Mouse (Mus musculus) MEL (cell line): Measurements from ENCODE around the gene Ccdc114. TPM values are rescaled to one million over a fixed set of nuclear protein-coding genes. Genes with fewer than 3 reads are reported as not detected.
A peak's percentile ranks its signal among the peaks of the same experiment; 100 is the strongest.

Experiments used
- DNase-seq: peaks from one replicate; pipeline ENCODE4 v3.0.0; 2011; ENCODE audit warnings: low read depth, low spot score
- H3K27ac ChIP-seq: 2 replicates; pipeline ENCODE4 v1.5.1; 2012; ENCODE audit warnings: low read depth, mild to moderate bottlenecking, control low read depth, low read length, moderate library complexity; ENCODE audit not compliant: control insufficient read depth
- H3K27me3 ChIP-seq, 2 experiments: fragments of 150-350 bp in 1 of 2; sonication (generic) in 1 of 2; 2 replicates each; pipeline ENCODE4 v1.6.1; 2012; ENCODE audit warnings: low read length in 2 of 2, mild to moderate bottlenecking in 2 of 2, improper control_type of control experiment in 1 of 2, moderate library complexity in 1 of 2; ENCODE audit not compliant: insufficient read depth in 2 of 2, control insufficient read depth in 1 of 2
- H3K36me3 ChIP-seq, 2 experiments: 2 replicates each; pipeline ENCODE4 v1.6.1; 2012 to 2014; ENCODE audit warnings: low read length in 2 of 2, improper control_type of control experiment in 1 of 2, inconsistent platforms in 1 of 2, mild to moderate bottlenecking in 1 of 2; ENCODE audit not compliant: insufficient read depth in 2 of 2, control insufficient read depth in 1 of 2
- H3K4me1 ChIP-seq, 2 experiments: fragments of 150-350 bp in 1 of 2; sonication (generic) in 1 of 2; 2 replicates each; pipeline ENCODE4 v1.6.1; 2012; ENCODE audit warnings: low read length in 2 of 2, improper control_type of control experiment in 1 of 2, mild to moderate bottlenecking in 1 of 2; ENCODE audit not compliant: insufficient read depth in 2 of 2, control insufficient read depth in 1 of 2
- H3K4me3 ChIP-seq, 2 experiments: fragments of 150-350 bp in 1 of 2; sonication (generic) in 1 of 2; 2 replicates each; pipeline ENCODE4 v1.5.1; 2012; ENCODE audit warnings: low read depth in 2 of 2, low read length in 2 of 2, mild to moderate bottlenecking in 2 of 2, moderate library complexity in 2 of 2, control low read depth in 1 of 2, improper control_type of control experiment in 1 of 2; ENCODE audit not compliant: control insufficient read depth in 1 of 2, insufficient read depth in 1 of 2
- H3K79me2 ChIP-seq: 2 replicates; pipeline ENCODE4 v1.6.1; 2012; ENCODE audit warnings: mild to moderate bottlenecking, low read length, moderate library complexity; ENCODE audit not compliant: control insufficient read depth, poor library complexity, insufficient read depth
- H3K9ac ChIP-seq: 2 replicates; pipeline ENCODE4 v1.6.1; 2012; ENCODE audit warnings: low read depth, mild to moderate bottlenecking, control low read depth, low read length, moderate library complexity; ENCODE audit not compliant: control insufficient read depth, poor library complexity, severe bottlenecking
- H3K9me3 ChIP-seq: fragments of 150-350 bp; sonication (generic); replicated peaks from 2 replicates; pipeline ENCODE4 v1.6.1; 2012; ENCODE audit warnings: mild to moderate bottlenecking, low read length, improper control_type of control experiment, moderate library complexity; ENCODE audit not compliant: insufficient read depth
- BHLHE40 ChIP-seq: IDR thresholded peaks from 2 replicates; pipeline ENCODE4 v1.6.1; 2012; ENCODE audit warnings: low read depth, mild to moderate bottlenecking, inconsistent platforms, low read length, improper control_type of control experiment, borderline replicate concordance
- CHD1 ChIP-seq: IDR thresholded peaks from 2 replicates; pipeline ENCODE4 v1.6.1; 2012; ENCODE audit warnings: low read depth, mild to moderate bottlenecking, inconsistent platforms, low read length, improper control_type of control experiment
- CTCF ChIP-seq, 3 experiments: IDR thresholded peaks in 2 of 3; conservative IDR thresholded peaks in 1 of 3; 2 replicates each; pipeline ENCODE4 v1.5.1; 2011 to 2012; ENCODE audit warnings: low read length in 3 of 3, low read depth in 2 of 3, mild to moderate bottlenecking in 2 of 3, improper control_type of control experiment in 1 of 3, inconsistent platforms in 1 of 3, mixed read lengths in 1 of 3, moderate library complexity in 1 of 3; ENCODE audit not compliant: control insufficient read depth in 1 of 3, insufficient read depth in 1 of 3, poor library complexity in 1 of 3, severe bottlenecking in 1 of 3
- ELF1 ChIP-seq: IDR thresholded peaks from 2 replicates; pipeline ENCODE4 v1.6.1; 2014; ENCODE audit warnings: low read depth, mild to moderate bottlenecking, inconsistent platforms, low read length, improper control_type of control experiment, moderate library complexity
- EP300 ChIP-seq, 2 experiments: IDR thresholded peaks; 2 replicates each; pipeline ENCODE4 v1.6.1; 2011; ENCODE audit warnings: improper control_type of control experiment in 2 of 2, low read length in 2 of 2, low read depth in 1 of 2, mild to moderate bottlenecking in 1 of 2
- ETS1 ChIP-seq: IDR thresholded peaks from 2 replicates; pipeline ENCODE4 v1.6.1; 2012; ENCODE audit warnings: low read depth, mild to moderate bottlenecking, inconsistent platforms, low read length, improper control_type of control experiment, moderate library complexity
- HCFC1 ChIP-seq: IDR thresholded peaks from 2 replicates; pipeline ENCODE4 v1.6.1; 2012; ENCODE audit warnings: low read depth, mild to moderate bottlenecking, inconsistent platforms, low read length, improper control_type of control experiment, moderate library complexity
- KAT2A ChIP-seq: conservative IDR thresholded peaks from 2 replicates; pipeline ENCODE4 v1.6.1; 2012; ENCODE audit warnings: low read depth, low read length, improper control_type of control experiment, inconsistent platforms
- MAX ChIP-seq: IDR thresholded peaks from 2 replicates; pipeline ENCODE4 v1.6.1; 2011; ENCODE audit warnings: low read length, improper control_type of control experiment
- MYB ChIP-seq: IDR thresholded peaks from 2 replicates; pipeline ENCODE4 v1.6.1; 2011; ENCODE audit warnings: mild to moderate bottlenecking, low read depth, low read length, improper control_type of control experiment
- NELFE ChIP-seq: IDR thresholded peaks from 2 replicates; pipeline ENCODE4 v1.6.1; 2011; ENCODE audit warnings: low read depth, low read length, improper control_type of control experiment
- POLR2A ChIP-seq, 2 experiments: IDR thresholded peaks; 2 replicates each; pipeline ENCODE4 v1.6.1; 2011 to 2012; ENCODE audit warnings: low read length in 2 of 2, mild to moderate bottlenecking in 2 of 2, control low read depth in 1 of 2, improper control_type of control experiment in 1 of 2, low read depth in 1 of 2, moderate library complexity in 1 of 2; ENCODE audit not compliant: control insufficient read depth in 1 of 2, insufficient read depth in 1 of 2, poor library complexity in 1 of 2
- POLR2AphosphoS2 ChIP-seq: IDR thresholded peaks from 2 replicates; pipeline ENCODE4 v1.6.1; 2011; ENCODE audit warnings: low read length, improper control_type of control experiment
- POLR2AphosphoS5 ChIP-seq: IDR thresholded peaks from 2 replicates; pipeline ENCODE4 v1.6.1; 2012; ENCODE audit warnings: low read depth, borderline replicate concordance, mild to moderate bottlenecking, inconsistent platforms, low read length, moderate library complexity, mixed read lengths
- SIN3A ChIP-seq: IDR thresholded peaks from 2 replicates; pipeline ENCODE4 v1.6.1; 2012; ENCODE audit warnings: low read length, improper control_type of control experiment, inconsistent platforms
- SMC3 ChIP-seq: IDR thresholded peaks from 2 replicates; pipeline ENCODE4 v1.6.1; 2011; ENCODE audit warnings: low read depth, low read length, improper control_type of control experiment
- TAL1 ChIP-seq: IDR thresholded peaks from 2 replicates; pipeline ENCODE4 v1.6.1; 2012; ENCODE audit warnings: mild to moderate bottlenecking, inconsistent platforms, low read length, moderate library complexity, mixed read lengths
- TBP ChIP-seq: IDR thresholded peaks from 2 replicates; pipeline ENCODE4 v1.8.0; 2011; ENCODE audit warnings: low read depth, low read length, improper control_type of control experiment
- TCF12 ChIP-seq: IDR thresholded peaks from 2 replicates; pipeline ENCODE4 v1.6.1; 2014; ENCODE audit warnings: low read depth, mild to moderate bottlenecking, inconsistent platforms, low read length, improper control_type of control experiment, moderate library complexity
- USF2 ChIP-seq, 2 experiments: IDR thresholded peaks; 2 replicates each; pipeline ENCODE4 v1.6.1; 2011 to 2012; ENCODE audit warnings: improper control_type of control experiment in 2 of 2, low read length in 2 of 2, borderline replicate concordance in 1 of 2, inconsistent platforms in 1 of 2, low read depth in 1 of 2, mild to moderate bottlenecking in 1 of 2; ENCODE audit not compliant: insufficient read depth in 1 of 2
- ZKSCAN1 ChIP-seq: IDR thresholded peaks from 2 replicates; pipeline ENCODE4 v1.6.1; 2012; ENCODE audit warnings: low read depth, mild to moderate bottlenecking, inconsistent platforms, low read length, improper control_type of control experiment, moderate library complexity
- ZMIZ1 ChIP-seq: IDR thresholded peaks from 2 replicates; pipeline ENCODE4 v1.6.1; 2012; ENCODE audit warnings: low read depth, mild to moderate bottlenecking, inconsistent platforms, low read length, improper control_type of control experiment, moderate library complexity
- polyA plus RNA-seq, 2 experiments: library from polyadenylated mRNA; stranded (reverse) in 1 of 2; unstranded in 1 of 2; fragments of >175 nt in 1 of 2; fragments of >200 nt in 1 of 2; gene quantifications; 2 replicates each; pipeline versions ENCODE4 v1.2.1 to v1.2.4; 2012; ENCODE audit warnings: low replicate concordance in 2 of 2, low read depth in 1 of 2; ENCODE audit not compliant: insufficient read length in 2 of 2, insufficient read depth in 1 of 2, missing spikeins in 1 of 2
- total RNA-seq: library from RNA; depleted of rRNA; stranded (reverse); fragments of 300-350 nt; gene quantifications from 2 replicates; pipeline ENCODE4 v1.2.3, GENCODE M21; 2012

Gene Ccdc114
- total and polyA plus RNA-seq, 3 experiments = 0.15 to 0.24 TPM; not detected in 1

GRCm38 (mm10) chr7:45921242-45921621, 2.6 kb upstream of the Ccdc114 start, which contains the start of gene Emp3 (continued):
- TF ChIP-seq KAT2A (no peak), MYB (no peak), ZKSCAN1 (no peak), NELFE (peak; percentile 54; the same call in 1 of the 2 replicates), ETS1 (peak; percentile 51; the same call in 1 of the 2 replicates)

- H3K4me3 ChIP-seq = peak overlapping the region; percentile 7 to 19; a peak in 2 of 4 replicates
- peak overlapping the region; percentile 89 for H3K27ac ChIP-seq
- no peaks in the 10 kb centered on the region for H3K27me3 ChIP-seq
- H3K79me2 ChIP-seq = peaks cover 3% of the 10 kb centered on the region; the same call in 1 of the 2 replicates
- DNase-seq = peak; percentile 58
- H3K36me3 ChIP-seq = peaks cover 0 to 13% of the 10 kb centered on the region in 2 experiments; a peak in 2 of 4 replicates
- H3K4me1 ChIP-seq = peaks cover 8 to 19% of the 10 kb centered on the region in 2 experiments
- H3K9ac ChIP-seq = peak overlapping the region; percentile 64
- no peaks in the 10 kb centered on the region for H3K9me3 ChIP-seq
- TF ChIP-seq POLR2AphosphoS5 = no peak
- TF ChIP-seq USF2 (IDR thresholded peaks at IDR 0.05; ENCODE audit: borderline replicate concordance in 1 of 2, insufficient read depth in 1 of 2, low read depth in 1 of 2, low read length in 2 of 2) = no peak
- no peak for TF ChIP-seq HCFC1
- TF ChIP-seq TBP = no peak
- TF ChIP-seq BHLHE40 = no peak
- no peak for TF ChIP-seq MAX
- TF ChIP-seq CTCF (IDR thresholded peaks at IDR 0.05 in 2 of 3, conservative IDR thresholded peaks at IDR 0.05 in 1 of 3; ENCODE audit: control insufficient read depth in 1 of 3, insufficient read depth in 1 of 3, low read depth in 2 of 3, low read length in 3 of 3, poor library complexity in 1 of 3, severe bottlenecking in 1 of 3) = no peak
- no peak for TF ChIP-seq TCF12
- TF ChIP-seq SIN3A = no peak
- TF ChIP-seq ETS1 = no peak
- TF ChIP-seq POLR2A (IDR thresholded peaks at IDR 0.05; ENCODE audit: control insufficient read depth in 1 of 2, insufficient read depth in 1 of 2, low read depth in 1 of 2, low read length in 2 of 2, poor library complexity in 1 of 2) = no peak
- TF ChIP-seq EP300 (IDR thresholded peaks at IDR 0.05; ENCODE audit: low read depth in 1 of 2, low read length in 2 of 2) = no peak
- TF ChIP-seq TAL1 = no peak
- no peak for TF ChIP-seq POLR2AphosphoS2
- TF ChIP-seq ELF1 = no peak
- no peak for TF ChIP-seq MYB
- TF ChIP-seq SMC3 = no peak
- no peak for TF ChIP-seq CHD1
- no peak for TF ChIP-seq ZMIZ1
These were observed 1.8 kb upstream of the Ccdc114 start for GRCm38 (mm10) chr7:45921950-45922600.
